Mouse (Mus musculus) activated CD4-positive, CD25-positive, alpha-beta regulatory T cell, adult 9 weeks (primary cell): ENCODE measurements around the gene Lcn11. TPM values are rescaled to one million over a fixed set of nuclear protein-coding genes. Genes with fewer than 3 reads are reported as not detected.

Experiments used
- polyA plus RNA-seq: library from polyadenylated mRNA; unstranded; fragments of 100-300 nt; shearing (Covaris generic); gene quantifications from one replicate; pipeline ENCODE4 v1.2.1, GENCODE M21; 2017

Lcn11 gene
- not detected for polyA plus RNA-seq

DNA sequence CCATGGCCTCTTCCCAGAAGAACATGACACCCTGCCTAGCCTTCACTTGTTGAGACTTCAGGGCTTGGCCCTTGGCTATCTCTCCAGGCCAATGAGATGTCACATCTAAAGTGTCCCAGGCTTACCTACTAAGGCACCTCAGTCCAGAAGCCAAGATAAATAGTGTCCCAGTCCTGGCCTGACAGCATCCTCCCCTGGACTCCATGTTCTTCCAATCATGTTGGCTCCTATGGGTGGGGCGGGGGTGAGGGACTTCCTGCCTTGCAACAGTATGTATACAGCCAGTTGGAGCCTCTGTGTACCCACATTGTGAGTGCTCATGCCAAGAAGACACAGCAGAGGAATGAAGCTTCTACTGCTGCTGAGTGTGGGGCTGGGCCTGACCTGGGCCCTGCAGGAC lies at the start of gene Lcn11:
Gene Lcn11, plus strand, starts transcription at position 301 of the 400 bp plus-strand sequence.

GRCm38 (mm10) chr2:25736709-25737108 lies 40.1 kb upstream of the Lcn11 start, which contains the start of gene Obp2b:
Gene Obp2b (plus strand): TSS chr2:25737009.

DNA sequence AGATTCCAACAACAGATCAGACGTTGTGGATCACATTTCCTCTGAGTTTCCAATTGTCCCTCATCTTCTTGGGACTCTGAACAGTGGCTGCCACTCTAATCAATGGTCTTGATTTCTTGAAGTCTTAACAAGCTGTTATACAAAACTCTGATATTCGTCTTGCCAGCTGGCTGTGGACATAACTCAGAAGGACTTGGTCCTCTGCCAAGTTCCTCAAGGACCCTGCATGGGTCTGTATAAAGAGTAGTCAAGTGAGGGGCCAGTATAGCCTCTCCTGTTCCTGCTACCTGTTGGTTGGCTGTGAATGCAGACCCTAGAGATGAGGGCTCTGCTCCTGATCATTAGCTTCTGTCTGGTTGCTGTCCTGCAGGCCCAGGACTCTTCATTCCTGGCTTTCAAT lies 11.5 kb upstream of the Lcn11 start, which contains the start of gene Lcn3:
Gene Lcn3, plus strand, starts transcription at position 301 of the 400 bp plus-strand sequence.

DNA sequence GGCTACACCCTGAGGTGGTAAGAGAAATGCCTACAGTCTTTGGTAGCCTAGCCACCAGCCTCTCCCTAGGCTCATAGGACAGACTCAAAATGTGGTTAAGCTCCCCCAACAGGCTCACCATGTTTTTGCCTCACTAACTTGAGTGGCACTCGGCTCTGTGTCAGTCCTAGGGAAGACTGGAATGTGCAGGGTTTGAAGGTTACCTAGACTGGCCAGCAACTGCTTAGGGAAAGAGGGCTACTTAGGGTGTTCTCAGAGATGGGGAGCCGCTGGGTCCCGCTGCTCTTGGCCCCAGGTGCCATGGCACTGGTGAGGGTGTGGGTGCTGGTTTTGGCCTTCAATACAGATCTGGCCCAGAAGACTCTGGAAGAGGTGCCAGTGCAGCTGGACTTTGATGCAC lies 5.1 kb downstream of the Lcn11 start, which contains the start of gene Gm13539:
Gene Gm13539, plus strand, starts transcription at position 301 of the 400 bp plus-strand sequence.

GRCm38 (mm10) chr2:25815748-25816147 lies 38.9 kb downstream of the Lcn11 start, which contains the start of gene Glt6d1:
Gene Glt6d1 (minus strand): TSS chr2:25815848.

GRCm38 (mm10) chr2:25822806-25823205 lies 46.0 kb downstream of the Lcn11 start, which contains the start of gene Lcn9:
Gene Lcn9 (plus strand): TSS chr2:25823153.

Other genes with a start within 250 kb of the Lcn11 start
- 107 TPM for gene Traf2, start 230.1 kb upstream of the Lcn11 start, polyA plus RNA-seq
- gene Edf1, start 219.2 kb upstream of the Lcn11 start, polyA plus RNA-seq = 388 TPM
- gene Mamdc4, start 202.2 kb upstream of the Lcn11 start, polyA plus RNA-seq = 1.6 TPM
- 62.9 TPM for gene Phpt1, start 201.8 kb upstream of the Lcn11 start, polyA plus RNA-seq
- gene Ajm1, start 195.3 kb upstream of the Lcn11 start, polyA plus RNA-seq = 0.42 TPM
- 7.5 TPM for gene Rabl6, start 168.5 kb upstream of the Lcn11 start, polyA plus RNA-seq
- not detected for gene Ccdc183, start 159.3 kb upstream of the Lcn11 start, polyA plus RNA-seq
- gene Tmem141, start 155.0 kb upstream of the Lcn11 start, polyA plus RNA-seq = 1.5 TPM
- gene Fcna, start 149.0 kb upstream of the Lcn11 start, polyA plus RNA-seq = 6.2 TPM
- not detected for gene Lcn8, start 123.9 kb upstream of the Lcn11 start, polyA plus RNA-seq
- not detected for gene Lcn5, start 119.1 kb upstream of the Lcn11 start, polyA plus RNA-seq
- not detected for gene Lcn6, start 100.2 kb upstream of the Lcn11 start, polyA plus RNA-seq
- gene Lcn10, start 94.3 kb upstream of the Lcn11 start, polyA plus RNA-seq = not detected
- 1.1 TPM for gene Obp2a, start 77.0 kb upstream of the Lcn11 start, polyA plus RNA-seq
- gene Bmyc, start 70.3 kb upstream of the Lcn11 start, polyA plus RNA-seq = 166 TPM
- not detected for gene Obp2b, start 40.0 kb upstream of the Lcn11 start, polyA plus RNA-seq
- not detected for gene Lcn3, start 11.4 kb upstream of the Lcn11 start, polyA plus RNA-seq
- not detected for gene Gm13539, start 5.2 kb downstream of the Lcn11 start, polyA plus RNA-seq
- gene Glt6d1, start 38.8 kb downstream of the Lcn11 start, polyA plus RNA-seq = not detected
- gene Lcn9, start 46.1 kb downstream of the Lcn11 start, polyA plus RNA-seq = not detected
- 0.35 TPM for gene Sohlh1, start 70.2 kb downstream of the Lcn11 start, polyA plus RNA-seq
- 0.26 TPM for gene Kcnt1, start 86.7 kb downstream of the Lcn11 start, polyA plus RNA-seq
- 6.0 TPM for gene Camsap1, start 206.3 kb downstream of the Lcn11 start, polyA plus RNA-seq
- 27.4 TPM for gene Ubac1, start 244.7 kb downstream of the Lcn11 start, polyA plus RNA-seq